In genomic region chr5:4851934-4852710, GRCm38 (mm10) we compare ENCODE assay signal across 13 mouse cellular contexts.
A peak's percentile ranks its signal among the peaks of the same experiment; 100 is the strongest.
DNase-seq lines count a peak whose midpoint lies in the region; ATAC-seq and TF ChIP-seq lines count a peak whose summit lies in the region.
"Had no signal": no experiment of that assay in that cellular context is flagged by ENCODE, and none has a peak within 500 bp of the region (broad histone marks: within the 10 kb centered on the region; RNA-seq: fewer than 3 reads in every experiment).

No protein-coding gene starts in this region.

- no peak for TF ChIP-seq CTCF in kidney, adult 2 months (conservative IDR thresholded peaks at IDR 0.05; ENCODE audit: insufficient read depth, insufficient read length, low read depth, low read length)
- no peak for TF ChIP-seq CTCF in brain, embryonic 14.5 days (IDR thresholded peaks at IDR 0.05; ENCODE audit: borderline replicate concordance, extremely low read depth, insufficient read depth, insufficient read length)
- no peak for TF ChIP-seq CTCF in forebrain, postnatal 0 days (IDR thresholded peaks at IDR 0.05; ENCODE audit: low read depth)
- no peak for TF ChIP-seq CTCF in liver, postnatal 0 days (IDR thresholded peaks at IDR 0.05; ENCODE audit: low read depth)

- peak; percentile 21 for DNase-seq in kidney, adult 2 months
- DNase-seq in kidney, postnatal 36 days = no peak
- peak; percentile 26 for DNase-seq in brain, embryonic 14.5 days (ENCODE audit: low read depth)
- DNase-seq in forebrain, postnatal 0 days = no peak
- peak; percentile 43 for DNase-seq in lung, postnatal 36 days
- no peak for DNase-seq in liver, postnatal 0 days
- no peak for DNase-seq in left cerebral cortex, postnatal 25 days (ENCODE audit: low spot score in 2 of 2)
- no peak for DNase-seq in gastrocnemius, postnatal 36 days
- DNase-seq: B cell, adult 2 months; cerebellum, adult 18-20 months; liver, embryonic 13.5 days; right cerebral cortex, postnatal 4 days had no signal

- H3K4me2 ChIP-seq in forebrain, postnatal 0 days (ENCODE audit: low read depth) = no peak overlapping the region
- H3K4me2 ChIP-seq in liver, postnatal 0 days (ENCODE audit: low read depth, low read length) = no peak overlapping the region
- H3K4me2 ChIP-seq: liver, embryonic 13.5 days had no signal

- H3K9me3 ChIP-seq in forebrain, postnatal 0 days (ENCODE audit: low read length) = no peaks in the 10 kb centered on the region
- no peaks in the 10 kb centered on the region for H3K9me3 ChIP-seq in liver, postnatal 0 days (ENCODE audit: low read length)
- H3K9me3 ChIP-seq: liver, embryonic 13.5 days had no signal

- H3K27me3 ChIP-seq in kidney, adult 2 months (replicated peaks; ENCODE audit: control insufficient read depth, insufficient read depth, low read length) = no peaks in the 10 kb centered on the region
- no peaks in the 10 kb centered on the region for H3K27me3 ChIP-seq in forebrain, postnatal 0 days (ENCODE audit: insufficient read depth, low read length)
- no peaks in the 10 kb centered on the region for H3K27me3 ChIP-seq in liver, postnatal 0 days (ENCODE audit: insufficient read depth, low read length)
- H3K27me3 ChIP-seq: liver, embryonic 13.5 days had no signal

- no peak overlapping the region for H3K27ac ChIP-seq in kidney, adult 2 months (ENCODE audit: insufficient read depth, low read depth, low read length)
- H3K27ac ChIP-seq in forebrain, postnatal 0 days (ENCODE audit: low read depth, low read length) = peak overlapping the region; percentile 72
- no peak overlapping the region for H3K27ac ChIP-seq in liver, postnatal 0 days (ENCODE audit: low read depth)
- H3K27ac ChIP-seq: liver, embryonic 13.5 days had no signal

- no peaks in the 10 kb centered on the region for H3K36me3 ChIP-seq in kidney, adult 2 months (ENCODE audit: control insufficient read depth, insufficient read depth, low read length)
- no peaks in the 10 kb centered on the region for H3K36me3 ChIP-seq in forebrain, postnatal 0 days (ENCODE audit: insufficient read depth)
- no peaks in the 10 kb centered on the region for H3K36me3 ChIP-seq in liver, postnatal 0 days (replicated peaks; ENCODE audit: insufficient read depth, low read length)
- H3K36me3 ChIP-seq: liver, embryonic 13.5 days had no signal

- ATAC-seq in forebrain, postnatal 0 days = no peak; the same call in 1 of the 2 replicates
- ATAC-seq in liver, postnatal 0 days = no peak
- ATAC-seq: activated CD4-positive, CD25-positive, alpha-beta regulatory T cell, adult 4 months had no signal

- H3K4me3 ChIP-seq in kidney, adult 2 months (ENCODE audit: insufficient read depth, low read depth, low read length) = no peak overlapping the region
- no peak overlapping the region for H3K4me3 ChIP-seq in forebrain, postnatal 0 days (ENCODE audit: low read depth, low read length)
- H3K4me3 ChIP-seq in liver, postnatal 0 days (ENCODE audit: low read depth, low read length) = no peak overlapping the region
- H3K4me3 ChIP-seq: liver, embryonic 13.5 days had no signal

- TF ChIP-seq EP300 in liver, postnatal 0 days (IDR thresholded peaks at IDR 0.05; ENCODE audit: low read depth) = no peak

- H3K4me1 ChIP-seq in kidney, adult 2 months (ENCODE audit: control insufficient read depth, insufficient read depth, low read length) = no peaks in the 10 kb centered on the region
- H3K4me1 ChIP-seq in forebrain, postnatal 0 days (ENCODE audit: insufficient read depth) = no peaks in the 10 kb centered on the region; the same call in 1 of the 2 replicates
- H3K4me1 ChIP-seq in liver, postnatal 0 days (ENCODE audit: insufficient read depth) = no peaks in the 10 kb centered on the region
- H3K4me1 ChIP-seq: liver, embryonic 13.5 days had no signal

- WGBS in kidney, adult 2 months = 72% methylated on average over 9 of the region's 9 CpGs
- 58% methylated on average over 9 of the region's 9 CpGs for WGBS in forebrain, postnatal 0 days
- 78% methylated on average over 9 of the region's 9 CpGs for WGBS in liver, postnatal 0 days (ENCODE audit: insufficient replicate concordance)

- intact Hi-C loops in left cerebral cortex, postnatal 25 days (cut with DNase I) = no loop called here
- intact Hi-C loops in gastrocnemius, postnatal 36 days (cut with DNase I) = no loop called here

- TF ChIP-seq POLR2A in kidney, adult 2 months (IDR thresholded peaks at IDR 0.05; ENCODE audit: low read depth, low read length) = no peak
- no peak for TF ChIP-seq POLR2A in brain, embryonic 14.5 days (IDR thresholded peaks at IDR 0.05; ENCODE audit: borderline replicate concordance, extremely low read depth, insufficient read depth, insufficient read length, poor library complexity, severe bottlenecking)

- H3K9ac ChIP-seq in forebrain, postnatal 0 days = no peak overlapping the region
- H3K9ac ChIP-seq in liver, postnatal 0 days (replicated peaks) = no peak overlapping the region
- H3K9ac ChIP-seq: liver, embryonic 13.5 days had no signal

Comparison
In these comparisons a context has a peak if more than half of its experiments do, and no peak if none do; other contexts are left out.
1. DNase-seq: peak in kidney, adult 2 months (single experiment), brain, embryonic 14.5 days (single experiment) and lung, postnatal 36 days (single experiment); none in kidney, postnatal 36 days (0 of 2), forebrain, postnatal 0 days (single experiment), liver, postnatal 0 days (single experiment), left cerebral cortex, postnatal 25 days (0 of 2) and gastrocnemius, postnatal 36 days (0 of 2).